Mouse (Mus musculus) monocyte, adult 5-6 weeks (primary cell): ENCODE results near the gene Pidd1. TPM values are rescaled to one million over a fixed set of nuclear protein-coding genes. Genes with fewer than 3 reads are reported as not detected.
A peak's percentile ranks its signal among the peaks of the same experiment; 100 is the strongest.

Experiments
- ATAC-seq: fragments of 153-309, 156-312 bp; replicated peaks from 2 replicates; pipeline ENCODE4 v1.8.0; 2017; ENCODE audit warnings: mild to moderate bottlenecking; ENCODE audit not compliant: low TSS enrichment, insufficient number of reproducible peaks, severe bottlenecking, poor library complexity, low FRiP score
- total RNA-seq: library from RNA; stranded (forward); fragments of 200-1000, 200-491, 200-594 nt; gene quantifications from 3 replicates; pipeline ENCODE4 v1.2.3, GENCODE M21; 2017

Pidd1 gene
- total RNA-seq, 1 experiment from 2014 or later: 4.5 TPM

GRCm38 (mm10) chr7:141440613-141441012 is 3.2 kb downstream of the Pidd1 start:
- no peak for ATAC-seq

- no peak for ATAC-seq
These were observed 4.0 kb downstream of the Pidd1 start for GRCm38 (mm10) chr7:141439811-141440210.

- ATAC-seq: no peak
These were observed 4.6 kb downstream of the Pidd1 start for GRCm38 (mm10) chr7:141439140-141439679.

GRCm38 (mm10) chr7:141438201-141438968 is 5.4 kb downstream of the Pidd1 start:
- ATAC-seq: no peak

GRCm38 (mm10) chr7:141437178-141438120 is 6.4 kb downstream of the Pidd1 start, which contains the start of gene Slc25a22:
Gene Slc25a22 (minus strand): TSS chr7:141437892.
- peak; percentile 33 for ATAC-seq

DNA sequence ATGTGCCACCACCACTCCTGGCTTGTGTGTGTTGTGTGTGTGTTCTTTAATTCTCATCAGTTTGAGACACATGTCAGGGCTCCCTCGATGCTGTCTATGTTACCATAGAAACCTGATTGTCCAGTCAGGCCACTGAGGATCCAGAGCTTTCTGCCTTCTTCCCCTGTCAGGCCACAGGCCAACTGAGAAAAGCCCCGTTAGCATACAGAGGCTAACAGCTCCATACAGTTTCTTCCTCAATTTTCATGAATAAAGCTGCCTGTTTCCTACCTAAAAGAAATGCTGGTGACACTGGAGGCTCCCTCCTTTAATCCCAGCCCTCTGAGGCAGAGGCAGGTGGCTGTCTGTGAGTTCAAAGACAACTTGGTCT is 7.3 kb downstream of the Pidd1 start:
- ATAC-seq: no peak

- ATAC-seq: no peak
These were observed 7.8 kb downstream of the Pidd1 start for GRCm38 (mm10) chr7:141435856-141436522.

DNA sequence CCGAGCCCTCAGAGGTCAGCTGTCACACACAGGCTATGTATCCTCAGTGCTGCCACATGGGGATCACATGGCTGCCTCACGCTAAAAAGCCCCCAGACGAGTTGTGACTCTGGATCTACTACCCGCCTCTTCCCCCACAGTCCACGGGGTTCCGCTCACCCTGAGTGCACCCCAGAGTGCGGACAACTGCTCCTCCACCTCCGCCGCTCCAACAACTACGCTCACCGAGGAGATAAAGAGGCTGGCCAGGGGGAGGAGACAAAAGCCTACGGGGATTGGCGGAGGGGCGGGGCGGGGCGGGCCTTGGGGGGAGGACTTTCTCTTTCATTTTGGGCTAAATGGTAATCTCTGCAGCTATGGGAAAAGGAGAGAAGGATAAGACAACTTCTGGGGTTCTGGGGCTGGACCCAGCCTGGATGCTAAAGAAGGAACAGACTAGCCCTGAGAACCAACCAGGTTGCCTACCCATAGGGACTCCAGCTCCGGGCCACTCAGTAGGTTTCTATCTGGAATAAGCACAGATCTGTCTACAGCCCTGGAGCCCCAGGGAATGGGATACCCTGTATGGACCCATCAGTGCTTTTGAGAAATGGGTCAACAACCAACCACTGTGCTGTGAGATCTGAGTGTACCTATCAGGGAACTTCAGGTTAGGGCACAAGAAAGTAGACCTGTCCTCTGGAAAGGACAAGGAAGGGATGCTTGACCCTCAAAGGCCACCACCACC is 8.5 kb downstream of the Pidd1 start:
- ATAC-seq: peak; percentile 48

- no peak for ATAC-seq
These were observed 9.4 kb downstream of the Pidd1 start for GRCm38 (mm10) chr7:141434464-141434863.

- ATAC-seq: no peak
These were observed 10.1 kb downstream of the Pidd1 start for GRCm38 (mm10) chr7:141433517-141434400.

GRCm38 (mm10) chr7:141432741-141433516 is 10.9 kb downstream of the Pidd1 start:
- no peak for ATAC-seq

GRCm38 (mm10) chr7:141432186-141432611 is 11.6 kb downstream of the Pidd1 start:
- no peak for ATAC-seq

- ATAC-seq: no peak
These were observed 12.2 kb downstream of the Pidd1 start for GRCm38 (mm10) chr7:141431434-141432185.

DNA sequence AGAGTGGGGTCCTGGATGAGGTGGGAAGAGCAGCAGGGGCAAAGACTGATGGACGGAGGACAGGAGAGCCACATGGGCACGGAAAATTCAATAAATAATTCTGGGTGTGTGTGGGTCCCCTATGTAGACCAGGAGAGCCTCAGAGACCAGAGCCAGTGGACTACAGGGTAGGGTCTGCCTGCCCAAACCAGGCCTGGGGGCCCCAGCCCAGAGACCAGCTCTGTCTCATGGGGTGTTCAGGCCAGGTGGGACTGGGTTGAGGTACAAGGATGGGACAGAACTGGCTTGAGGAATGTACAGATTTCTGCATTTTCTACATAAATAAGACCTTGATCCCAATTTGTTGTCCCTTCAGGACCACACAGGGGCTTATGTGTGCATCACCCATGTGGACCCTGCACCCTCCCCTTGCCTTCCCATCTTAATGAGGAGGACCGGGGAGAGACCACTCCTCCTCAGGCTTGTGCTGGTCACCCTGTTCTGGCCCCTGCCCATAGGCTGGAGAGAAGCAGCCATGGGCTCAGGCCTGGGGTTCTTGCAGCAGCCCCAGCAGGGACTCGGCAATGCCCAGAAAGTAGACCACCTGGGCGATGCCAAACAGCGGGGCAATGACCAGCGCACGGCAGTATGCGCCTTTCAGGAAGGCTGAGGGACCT is 13.1 kb downstream of the Pidd1 start:
- no peak for ATAC-seq

GRCm38 (mm10) chr7:141429840-141430584 is 13.8 kb downstream of the Pidd1 start:
- ATAC-seq: no peak
